Mouse (Mus musculus): ENCODE data around the gene Atg3.
A peak's percentile ranks its signal among the peaks of the same experiment; 100 is the strongest.

Atg3 gene

DNA sequence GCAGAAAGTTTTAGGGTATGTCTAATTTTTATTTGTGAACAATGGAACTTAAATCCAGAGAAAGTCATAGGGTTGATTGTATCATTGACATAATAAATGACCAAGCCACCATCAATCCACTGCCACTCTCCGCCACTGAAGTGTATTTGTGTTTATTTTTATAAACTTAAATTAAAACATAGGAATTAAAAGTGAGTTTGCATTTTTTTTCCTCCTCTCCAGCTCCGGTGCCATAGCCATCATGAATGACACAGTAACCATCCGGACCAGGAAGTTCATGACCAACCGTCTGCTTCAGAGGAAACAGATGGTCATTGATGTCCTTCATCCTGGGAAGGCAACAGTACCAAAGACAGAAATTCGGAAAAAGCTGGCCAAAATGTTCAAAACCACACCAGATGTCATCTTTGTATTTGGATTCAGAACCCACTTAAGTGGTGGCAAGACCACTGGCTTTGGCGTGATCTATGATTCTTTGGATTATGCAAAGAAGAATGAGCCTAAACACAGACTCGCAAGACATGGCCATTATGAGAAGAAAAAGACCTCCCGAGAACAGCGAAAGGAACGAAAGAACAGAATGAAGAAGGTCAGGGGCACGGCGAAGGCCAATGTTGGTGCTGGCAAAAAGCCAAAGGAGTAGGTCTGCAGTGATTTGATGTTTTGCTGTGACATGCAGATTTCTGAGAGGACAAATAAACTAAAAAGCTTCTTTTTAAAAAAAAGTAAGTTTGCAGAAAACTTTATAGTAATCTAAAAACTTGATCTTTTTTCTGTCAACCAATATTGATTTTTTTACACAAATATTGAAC lies 46.5 kb downstream of the Atg3 start:
- DNase-seq (ENCODE audit: low read depth, low spot score), result peak; percentile 21

DNA sequence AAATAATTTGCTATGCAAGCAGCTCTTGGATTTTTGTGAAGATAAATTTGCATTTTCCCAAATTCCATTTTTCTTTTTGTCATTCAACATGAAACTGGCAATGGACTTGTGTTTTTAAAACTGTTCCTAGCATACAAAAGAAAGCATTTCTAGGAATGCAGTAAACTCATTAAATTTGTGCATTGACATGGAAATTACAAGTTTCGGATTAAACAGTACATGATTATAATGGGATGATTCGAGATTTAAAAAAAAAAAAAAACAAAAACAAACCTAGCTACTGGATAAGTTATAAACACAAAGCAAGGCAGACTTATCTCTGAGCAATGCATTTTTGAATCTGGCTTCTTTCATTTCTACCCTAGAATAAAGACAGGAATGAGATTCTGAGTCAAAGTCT lies 63.4 kb downstream of the Atg3 start:
- no peak for DNase-seq (ENCODE audit: low read depth, low spot score)

DNA sequence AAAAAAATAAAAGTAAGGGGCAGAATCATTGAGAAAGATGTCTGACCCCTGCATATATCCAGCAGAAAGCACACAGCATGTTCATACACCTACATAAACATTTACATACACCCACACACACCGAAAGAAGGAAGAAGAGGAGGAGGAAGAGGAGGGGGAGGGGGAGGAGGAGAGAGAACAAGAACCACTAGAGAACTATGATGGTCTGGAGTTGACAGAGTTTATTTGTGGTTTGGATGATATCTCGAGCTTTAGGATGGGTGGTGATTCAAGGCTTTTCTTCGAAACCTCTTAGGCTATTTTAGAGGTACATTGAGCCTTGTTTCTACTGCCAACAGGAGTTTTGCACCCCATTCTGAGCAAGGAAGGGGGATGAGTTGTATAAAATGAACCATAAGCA lies 64.2 kb downstream of the Atg3 start:
- DNase-seq (ENCODE audit: low read depth, low spot score), result no peak

DNA sequence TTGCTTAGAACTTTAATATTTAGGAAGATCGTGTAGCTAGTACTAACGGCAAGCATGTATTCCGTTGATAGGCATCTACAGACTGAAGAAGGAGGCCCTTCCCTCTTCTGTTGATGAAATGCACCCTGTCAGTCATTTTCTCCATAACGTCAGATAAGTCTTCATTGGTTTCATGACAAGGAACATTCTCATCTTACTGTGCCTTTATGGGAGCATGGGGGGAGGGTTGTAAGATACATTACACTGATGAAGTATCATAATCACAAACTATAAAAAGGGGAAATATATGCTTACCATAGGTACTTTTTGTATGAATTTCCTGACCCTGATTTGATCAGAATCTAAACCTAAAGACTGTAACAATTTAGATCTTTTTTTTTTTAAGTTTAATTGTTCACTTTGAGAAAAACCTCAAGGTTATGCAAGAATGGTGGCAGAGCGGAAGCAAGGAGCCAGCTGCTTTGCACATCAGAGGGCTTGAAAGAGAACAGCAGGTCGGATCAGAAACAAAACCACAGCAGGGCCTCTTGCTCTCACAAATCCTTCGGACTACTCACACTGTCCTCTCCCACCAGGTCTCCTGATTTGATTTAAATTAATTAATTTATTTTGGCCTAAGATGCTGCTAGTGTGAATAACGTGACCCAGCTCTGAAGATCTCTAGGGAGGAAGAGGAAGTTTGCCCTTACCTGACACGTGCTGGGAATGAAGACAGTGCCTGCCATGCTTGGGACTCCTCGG lies 65.2 kb downstream of the Atg3 start, which contains the start of gene Btla:
Btla (plus strand) TSS at position 668 of the 741 bp plus-strand sequence.
- DNase-seq (ENCODE audit: low read depth, low spot score), result no peak

DNA sequence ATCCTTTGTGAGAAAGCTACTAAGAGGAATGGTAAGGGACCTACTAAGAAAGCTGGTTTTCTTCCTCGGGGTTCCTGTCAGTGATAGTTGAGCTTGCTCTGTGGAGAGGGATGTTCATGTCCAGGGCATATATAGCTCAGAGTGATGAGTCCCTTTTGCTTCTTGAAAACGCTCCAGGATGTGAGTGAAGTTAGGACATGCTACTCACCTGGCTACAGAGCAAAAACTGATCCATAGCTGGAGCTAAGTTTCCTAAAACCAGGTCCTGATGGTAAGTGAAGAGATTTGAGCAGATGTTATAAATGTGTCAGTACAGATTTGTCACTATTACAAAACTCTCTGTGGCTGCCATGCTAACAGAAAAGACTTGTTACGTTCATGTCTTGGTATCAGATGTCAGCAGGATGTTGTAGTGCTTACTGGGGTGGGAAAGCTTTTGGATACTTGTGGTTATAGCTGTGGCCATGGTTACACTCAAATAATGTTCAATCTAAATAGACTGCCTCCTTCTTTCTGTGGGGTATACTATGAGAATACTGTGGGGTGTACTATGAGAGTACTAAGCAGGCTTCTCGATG lies 65.9 kb downstream of the Atg3 start:
- DNase-seq (ENCODE audit: low read depth, low spot score), result no peak

DNA sequence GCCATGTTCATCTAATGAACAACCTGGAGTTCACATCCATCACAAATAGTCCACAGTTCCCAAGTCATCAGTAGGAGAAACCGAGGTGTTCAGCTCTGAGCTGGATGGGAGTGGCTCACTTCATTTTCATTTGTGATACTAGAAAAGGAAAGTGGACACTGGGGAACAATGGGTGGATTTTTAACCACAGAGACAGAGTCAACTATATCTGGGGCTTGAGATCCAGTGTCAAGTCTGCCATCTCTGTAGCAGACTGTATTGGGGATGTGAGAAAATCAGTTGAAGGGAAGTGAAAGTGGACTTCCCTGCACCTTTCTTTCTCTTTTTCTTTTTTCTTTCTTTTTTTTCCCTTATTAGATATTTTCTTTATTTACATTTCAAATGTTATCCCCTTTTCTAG lies 68.4 kb downstream of the Atg3 start:
- no peak for DNase-seq (ENCODE audit: low read depth, low spot score)

DNA sequence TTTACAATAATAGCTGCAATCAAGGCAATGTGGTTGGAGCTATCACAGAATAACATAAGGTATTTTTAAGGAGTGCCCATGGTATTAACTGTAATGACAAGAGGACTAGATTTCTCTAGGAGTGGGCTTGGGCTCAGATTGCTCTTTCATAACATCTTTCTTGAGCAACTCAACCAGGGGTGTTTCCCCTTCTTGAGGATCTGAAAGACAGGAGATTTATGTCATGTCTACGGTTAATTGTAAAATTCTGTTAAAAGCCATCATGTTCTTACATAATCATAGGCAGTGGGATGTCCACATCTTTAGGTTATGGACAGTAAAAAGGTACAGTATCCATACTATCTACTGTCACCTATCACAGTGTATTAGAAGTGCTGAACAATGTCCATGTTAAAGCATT lies 72.7 kb downstream of the Atg3 start:
- no peak for DNase-seq (ENCODE audit: low read depth, low spot score)

DNA sequence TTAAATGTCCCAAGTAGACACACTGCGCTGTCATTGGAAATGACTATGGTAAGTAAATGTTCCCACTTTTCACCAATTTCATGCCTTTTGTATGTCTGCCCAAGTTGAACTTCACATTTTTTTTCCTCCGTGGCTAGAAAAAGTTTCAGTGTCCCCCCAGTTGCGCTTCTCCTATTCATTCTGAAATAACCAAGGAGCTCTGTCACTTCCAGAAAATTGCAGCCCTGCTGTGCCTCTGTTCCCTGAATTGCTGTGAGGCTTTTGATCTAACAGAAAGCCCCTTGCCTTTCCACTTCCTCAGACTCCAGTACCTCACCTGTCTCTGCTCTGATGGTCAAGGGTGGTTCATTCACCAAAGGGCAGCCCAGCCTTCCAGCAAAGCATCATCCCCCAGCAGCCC lies 74.4 kb downstream of the Atg3 start:
- DNase-seq (ENCODE audit: low read depth, low spot score), result no peak
